Mouse (Mus musculus): ENCODE measurements around the gene Gna15.

Gna15 gene

GRCm38 (mm10) chr10:81524051-81524605 lies at the start of gene Gna15:
Gene Gna15 (minus strand): TSS chr10:81524225.
- no peak for DNase-seq (ENCODE audit: low spot score in 2 of 2)

- no peak for DNase-seq (ENCODE audit: low spot score in 2 of 2)
Observed at GRCm38 (mm10) chr10:81572975-81573374, 49.0 kb upstream of the Gna15 start.

- DNase-seq (ENCODE audit: low spot score in 2 of 2): no peak
Observed at GRCm38 (mm10) chr10:81572133-81572671, 48.2 kb upstream of the Gna15 start.

- peak; percentile 96 to 98 for DNase-seq (ENCODE audit: low spot score in 2 of 2)
Observed at GRCm38 (mm10) chr10:81571501-81571876, 47.5 kb upstream of the Gna15 start.

DNA sequence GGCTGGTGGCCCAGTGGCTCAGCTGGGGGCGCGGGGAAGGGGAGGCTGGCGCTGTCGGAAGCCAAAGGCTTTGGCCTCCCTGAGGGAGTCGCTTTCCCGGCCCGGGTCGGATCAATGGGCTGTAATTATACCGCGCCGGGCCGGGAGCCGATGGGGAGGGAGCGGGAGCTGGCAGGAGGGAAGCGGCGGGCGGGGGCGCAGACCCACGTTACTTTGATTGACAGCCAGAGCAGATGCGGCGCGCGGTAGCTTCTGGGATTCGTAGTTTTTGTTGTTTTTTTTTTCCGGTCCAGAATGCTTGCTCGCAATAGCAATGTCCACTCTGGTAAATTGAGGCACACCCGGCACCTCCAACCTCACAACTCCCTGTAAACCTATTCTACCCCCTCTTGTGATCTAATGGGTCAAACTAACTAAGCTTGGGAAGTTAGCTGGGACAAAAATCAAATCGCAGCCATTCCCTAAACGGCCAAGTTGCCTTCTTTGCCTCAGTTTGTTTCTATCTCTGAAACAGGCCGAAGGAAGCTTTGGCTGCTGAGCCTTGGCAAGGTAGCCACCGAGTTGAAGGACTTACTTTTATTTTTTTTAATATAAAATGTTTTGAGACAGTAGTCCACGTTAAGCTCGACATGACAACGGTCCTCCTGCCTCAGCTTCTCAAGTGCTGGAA lies 46.9 kb upstream of the Gna15 start:
- peak; percentile 83 to 85 for DNase-seq (ENCODE audit: low spot score in 2 of 2)

DNA sequence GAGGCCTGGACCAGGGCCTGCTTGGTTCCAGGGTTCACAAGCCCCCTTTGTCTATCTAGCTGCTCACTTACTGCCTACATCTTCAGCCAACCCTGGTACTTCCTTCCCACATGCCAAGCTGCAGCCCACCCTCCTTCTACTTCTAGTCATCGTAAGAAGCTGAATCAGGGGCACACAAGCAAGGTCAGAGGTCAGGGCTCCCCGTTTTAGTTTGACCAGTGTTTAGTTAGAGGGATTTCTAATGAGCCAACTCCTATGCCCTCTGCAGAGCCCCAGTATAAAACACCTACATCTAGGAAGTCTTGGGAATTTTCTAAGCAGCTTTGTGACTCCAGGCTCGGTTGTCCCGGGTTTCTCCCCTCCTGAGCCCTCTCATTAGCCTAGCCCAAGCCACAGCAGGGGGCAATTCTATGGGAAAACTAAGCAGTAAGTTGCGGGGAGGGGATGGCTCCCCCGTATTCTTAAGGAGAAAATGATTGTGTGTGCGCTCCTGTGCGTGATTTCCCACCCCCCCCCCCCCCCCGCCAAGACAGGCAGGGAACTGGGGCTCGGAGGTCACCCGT lies 46.3 kb upstream of the Gna15 start:
- DNase-seq (ENCODE audit: low spot score in 2 of 2): no peak

DNA sequence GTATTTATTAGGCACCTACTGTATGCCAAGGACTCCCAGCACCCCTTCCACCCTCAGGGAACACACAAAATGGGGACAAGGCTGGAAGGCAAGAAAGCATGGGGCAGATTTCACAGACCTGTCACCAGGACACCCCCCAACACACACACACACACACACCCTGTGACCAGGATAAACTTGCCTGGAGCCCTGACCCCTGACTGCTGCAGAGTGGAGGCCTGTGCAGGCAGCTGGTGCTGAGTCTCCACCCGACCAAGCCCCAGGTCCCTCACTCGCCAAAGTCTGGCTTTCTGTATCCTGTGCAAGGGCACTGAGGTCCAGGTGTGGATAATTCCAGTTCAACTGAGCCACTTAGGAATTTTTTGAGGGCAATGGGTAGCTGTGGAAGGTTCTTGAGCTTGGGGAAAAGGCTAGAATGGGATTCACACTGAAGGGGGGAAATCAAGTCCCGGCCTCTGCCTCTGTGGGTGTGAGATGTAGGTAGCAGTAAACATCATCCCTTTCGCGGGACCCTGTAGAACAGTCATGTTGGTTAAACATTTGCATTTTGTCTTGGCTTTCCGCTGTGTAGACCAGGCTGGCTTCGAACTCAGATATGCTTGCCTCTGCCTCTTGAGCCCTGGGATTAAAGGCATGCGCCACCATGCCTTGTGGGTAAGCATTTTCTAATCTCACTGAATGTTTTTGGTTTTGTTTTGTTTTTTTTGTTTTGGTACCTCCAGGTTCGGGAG lies 45.6 kb upstream of the Gna15 start:
- no peak for DNase-seq (ENCODE audit: low spot score in 2 of 2)

GRCm38 (mm10) chr10:81568381-81569191 lies 44.6 kb upstream of the Gna15 start:
- DNase-seq (ENCODE audit: low spot score in 2 of 2): no peak

GRCm38 (mm10) chr10:81565257-81566228 lies 41.5 kb upstream of the Gna15 start:
- peak; percentile 84 to 88 for DNase-seq (ENCODE audit: low spot score in 2 of 2)

GRCm38 (mm10) chr10:81564734-81565133 lies 40.7 kb upstream of the Gna15 start:
- peak; percentile 77 to 90 for DNase-seq (ENCODE audit: low spot score in 2 of 2)

GRCm38 (mm10) chr10:81564216-81564615 lies 40.2 kb upstream of the Gna15 start:
- no peak for DNase-seq (ENCODE audit: low spot score in 2 of 2)

- no peak for DNase-seq (ENCODE audit: low spot score in 2 of 2)
Observed at GRCm38 (mm10) chr10:81563481-81563880, 39.5 kb upstream of the Gna15 start.

GRCm38 (mm10) chr10:81562411-81562810 lies 38.4 kb upstream of the Gna15 start:
- no peak for DNase-seq (ENCODE audit: low spot score in 2 of 2)

DNA sequence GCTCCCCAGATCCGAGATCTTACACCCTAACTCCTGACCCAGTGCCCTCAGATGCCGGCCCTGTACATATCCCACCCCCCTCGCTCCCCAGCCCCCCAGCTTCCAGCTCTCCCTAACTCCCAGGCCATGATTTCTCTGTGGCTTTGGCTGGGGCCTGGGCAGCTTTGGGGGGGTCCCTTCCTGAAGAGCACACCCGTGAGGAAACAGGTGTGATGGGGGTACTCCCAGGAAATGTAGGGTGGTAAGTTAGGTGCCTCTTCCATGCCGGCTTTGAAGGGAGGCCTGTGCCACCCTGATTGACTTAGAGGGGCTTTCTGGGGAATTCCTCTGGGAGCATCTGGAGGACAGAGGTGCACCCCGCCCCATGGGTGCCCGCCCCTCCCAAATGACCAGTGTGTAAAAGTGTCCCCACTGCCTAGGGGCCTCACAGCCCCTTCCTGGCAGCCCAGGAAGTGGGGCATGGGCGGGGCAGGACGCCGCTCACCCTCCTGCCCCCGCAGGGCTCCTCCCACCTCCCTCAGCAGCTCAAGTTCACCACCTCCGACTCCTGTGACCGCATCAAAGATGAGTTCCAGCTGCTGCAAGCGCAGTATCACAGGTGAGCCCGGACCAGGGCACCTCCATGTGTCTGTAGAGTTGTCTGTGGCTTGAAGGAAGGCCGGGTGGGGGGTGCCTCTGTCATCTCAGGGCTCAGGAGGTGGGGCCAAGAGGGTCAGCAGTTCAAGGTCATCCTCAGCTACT lies 36.9 kb upstream of the Gna15 start:
- DNase-seq (ENCODE audit: low spot score in 2 of 2): peak; percentile 90 to 95

GRCm38 (mm10) chr10:81559627-81560539 lies 35.9 kb upstream of the Gna15 start:
- DNase-seq (ENCODE audit: low spot score in 2 of 2): peak; percentile 82 to 85

DNA sequence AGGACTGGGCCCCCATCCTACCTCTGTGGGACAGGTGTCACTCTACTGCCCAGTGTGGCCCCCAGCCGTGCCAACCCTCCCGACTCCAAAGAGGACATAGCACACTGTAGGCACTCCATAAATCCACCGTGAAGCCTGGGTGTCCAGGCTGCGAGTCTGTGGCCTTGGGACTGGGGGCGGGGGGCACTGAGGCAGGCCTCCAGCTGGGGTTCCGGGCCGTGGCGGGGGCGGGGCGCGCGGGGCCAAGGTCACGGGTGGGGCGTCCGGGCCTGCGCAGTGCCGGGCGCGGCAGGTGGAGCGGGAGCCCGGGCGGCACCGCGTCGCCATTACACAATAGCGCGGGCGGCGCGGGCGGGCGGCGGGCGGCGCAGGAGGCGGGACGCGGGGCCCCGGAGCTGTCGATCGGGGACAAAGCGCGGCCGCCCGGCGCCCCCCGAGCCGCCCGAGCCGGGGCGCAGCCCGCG lies 35.2 kb upstream of the Gna15 start, which contains the start of gene Aes:
Aes (plus strand) TSS at position 326 of the 464 bp plus-strand sequence.
- DNase-seq (ENCODE audit: low spot score in 2 of 2): peak; percentile 80 to 84

- no peak for DNase-seq (ENCODE audit: low spot score in 2 of 2)
Observed at GRCm38 (mm10) chr10:81557491-81557890, 33.5 kb upstream of the Gna15 start.

DNA sequence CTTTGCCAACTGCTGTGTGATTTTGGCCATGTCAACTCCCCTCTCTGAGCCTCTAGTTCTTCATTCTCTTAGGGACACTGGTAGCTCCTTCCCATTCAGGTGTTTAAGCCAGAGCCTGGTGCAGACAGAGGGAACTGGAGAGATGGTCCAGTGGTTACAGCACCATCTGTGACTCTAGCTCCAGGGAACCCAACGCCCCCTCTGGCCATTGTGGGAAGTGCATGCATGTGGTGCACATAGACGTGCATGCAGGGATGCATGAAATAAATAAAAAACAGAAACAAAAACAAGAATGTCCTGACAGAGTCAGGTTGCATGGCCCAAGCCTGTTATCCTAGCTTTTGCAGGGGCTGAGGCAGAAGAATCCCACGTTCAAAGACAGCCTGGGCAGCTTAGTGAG lies 32.3 kb upstream of the Gna15 start:
- no peak for DNase-seq (ENCODE audit: low spot score in 2 of 2)

Data from thymus, postnatal 10 days (tissue).